In the genomic region with DNA sequence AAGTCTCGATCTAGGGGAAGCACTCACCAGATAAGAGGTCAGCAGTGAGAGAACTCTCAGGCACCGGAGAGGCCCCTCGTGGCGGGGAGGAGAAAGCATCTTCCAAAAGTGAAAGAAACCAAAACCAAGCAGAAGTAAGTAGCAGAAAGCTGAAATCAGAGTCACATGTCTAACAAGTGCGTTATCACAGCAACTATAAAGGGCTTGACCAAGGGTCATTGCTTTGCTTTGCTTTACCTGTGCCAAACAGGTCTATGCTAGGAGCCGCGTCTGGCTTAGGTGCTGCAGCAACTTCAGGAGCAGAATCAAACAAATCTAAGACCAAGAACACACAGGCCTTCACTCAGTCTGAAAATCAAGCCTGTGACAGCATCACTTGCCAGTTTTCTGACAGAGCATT, we compare ENCODE assay signal across 19 mouse cellular contexts.
"Had no signal": no experiment of that assay in that cellular context is flagged by ENCODE, and none has a peak within 500 bp of the region (broad histone marks: within the 10 kb centered on the region; RNA-seq: fewer than 3 reads in every experiment).

No protein-coding gene starts in this region.

- H3K4me3 ChIP-seq: limb, embryonic 12.5 days; limb, embryonic 15.5 days; megakaryocyte, embryonic 14.5 days; midbrain, embryonic 10.5 days; midbrain, embryonic 13.5 days had no signal

- H3K9ac ChIP-seq: limb, embryonic 12.5 days; limb, embryonic 15.5 days; liver, embryonic 14.5 days; liver, postnatal 0 days; lung, embryonic 14.5 days; midbrain, embryonic 13.5 days had no signal

- H3K9me3 ChIP-seq: limb, embryonic 12.5 days; limb, embryonic 15.5 days; megakaryocyte, embryonic 14.5 days; midbrain, embryonic 10.5 days; midbrain, embryonic 13.5 days had no signal

- H3K36me3 ChIP-seq: limb, embryonic 12.5 days; limb, embryonic 15.5 days; midbrain, embryonic 10.5 days had no signal

- ATAC-seq: liver, postnatal 0 days; lung, postnatal 0 days; midbrain, embryonic 13.5 days; midbrain, embryonic 16.5 days had no signal

- H3K4me2 ChIP-seq: limb, embryonic 12.5 days; limb, embryonic 15.5 days; liver, embryonic 11.5 days; lung, embryonic 14.5 days; midbrain, embryonic 13.5 days had no signal

- H3K27me3 ChIP-seq: limb, embryonic 12.5 days; limb, embryonic 15.5 days; megakaryocyte, embryonic 14.5 days; midbrain, embryonic 13.5 days had no signal

- H3K4me1 ChIP-seq: limb, embryonic 12.5 days; limb, embryonic 15.5 days; megakaryocyte, embryonic 14.5 days; midbrain, embryonic 10.5 days; midbrain, embryonic 13.5 days had no signal

- DNase-seq: kidney, adult 18-20 months; kidney, adult 9 months; kidney, postnatal 14 days; kidney, postnatal 4 days; liver, postnatal 0 days; lung, embryonic 14.5 days; lung, postnatal 36 days; thymus, adult 2 months; thymus, postnatal 14 days had no signal

- H3K27ac ChIP-seq: limb, embryonic 12.5 days; limb, embryonic 15.5 days; liver, embryonic 14.5 days; midbrain, embryonic 10.5 days; midbrain, embryonic 13.5 days; stomach, postnatal 0 days had no signal
